Mouse (Mus musculus) spleen, adult 10 weeks (tissue): Measurements from ENCODE around the gene Ccl28. TPM values are rescaled to one million over a fixed set of nuclear protein-coding genes. Genes with fewer than 3 reads are reported as not detected.

Experiments
- polyA plus RNA-seq: library from polyadenylated mRNA; stranded (reverse); fragments of 350-450 nt; fragmentation: Illumina TruSeq; extraction: RNeasy Lipid Tissue Mini Kit (QIAGEN cat#74804); gene quantifications from one replicate; pipeline ENCODE4 v1.2.3, GENCODE M21; 2015; ENCODE audit warnings: low replicate concordance; ENCODE audit not compliant: insufficient read depth

Gene Ccl28
- 0.23 TPM for polyA plus RNA-seq

GRCm38 (mm10) chr13:119623634-119624033 is at the start of gene Ccl28:
Ccl28 (plus strand) TSS chr13:119623819.

GRCm38 (mm10) chr13:119690039-119690728 is 66.6 kb downstream of the Ccl28 start, which contains the start of gene Hmgcs1:
Hmgcs1 (plus strand) TSS chr13:119690379.

Other genes with a start within 250 kb of the Ccl28 start
- gene Paip1, start 195.2 kb upstream of the Ccl28 start, polyA plus RNA-seq = 108 TPM
- 112 TPM for gene 4833420G17Rik, start 161.1 kb upstream of the Ccl28 start, polyA plus RNA-seq
- 12.3 TPM for gene Tmem267, start 135.8 kb upstream of the Ccl28 start, polyA plus RNA-seq
- 1.2 TPM for gene 3110070M22Rik, start 135.4 kb upstream of the Ccl28 start, polyA plus RNA-seq
- gene Hmgcs1, start 66.6 kb downstream of the Ccl28 start, polyA plus RNA-seq = 53.7 TPM
- gene Nim1k, start 132.1 kb downstream of the Ccl28 start, polyA plus RNA-seq = 0.50 TPM
- gene Zfp131, start 167.1 kb downstream of the Ccl28 start, polyA plus RNA-seq = 70.1 TPM
- not detected for gene AF067063, start 206.4 kb downstream of the Ccl28 start, polyA plus RNA-seq
- 3.9 TPM for gene D13Ertd608e, start 212.2 kb downstream of the Ccl28 start, polyA plus RNA-seq